Mouse (Mus musculus) layer of hippocampus, adult 11-12 months (tissue): ENCODE results near the gene Arhgap1.

Experiments used
- DNase-seq: peaks from one replicate; pipeline ENCODE4 v3.0.0; 2022; ENCODE audit warnings: low spot score

Gene Arhgap1

DNA sequence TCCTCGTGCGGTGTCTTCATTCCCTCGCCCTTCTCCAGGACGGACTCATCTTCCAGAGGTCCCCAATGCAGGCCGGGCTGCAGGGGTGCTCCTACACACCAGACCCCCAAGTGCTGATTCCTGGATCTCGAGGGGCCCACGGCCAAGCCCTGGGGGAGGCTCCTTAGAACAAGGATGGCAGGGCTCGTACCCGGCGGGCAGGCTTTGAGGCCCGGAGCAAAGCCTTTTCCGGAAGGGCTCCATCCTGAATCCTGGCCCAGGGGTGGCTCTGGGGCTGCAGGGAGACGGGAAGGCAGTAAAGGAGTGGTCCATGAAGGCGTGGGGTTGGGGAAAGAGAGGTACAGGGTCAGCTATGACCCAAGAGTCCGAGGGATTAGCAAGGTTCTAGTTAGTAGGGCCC lies 508 bp upstream of the Arhgap1 start:
- no peak for DNase-seq

DNA sequence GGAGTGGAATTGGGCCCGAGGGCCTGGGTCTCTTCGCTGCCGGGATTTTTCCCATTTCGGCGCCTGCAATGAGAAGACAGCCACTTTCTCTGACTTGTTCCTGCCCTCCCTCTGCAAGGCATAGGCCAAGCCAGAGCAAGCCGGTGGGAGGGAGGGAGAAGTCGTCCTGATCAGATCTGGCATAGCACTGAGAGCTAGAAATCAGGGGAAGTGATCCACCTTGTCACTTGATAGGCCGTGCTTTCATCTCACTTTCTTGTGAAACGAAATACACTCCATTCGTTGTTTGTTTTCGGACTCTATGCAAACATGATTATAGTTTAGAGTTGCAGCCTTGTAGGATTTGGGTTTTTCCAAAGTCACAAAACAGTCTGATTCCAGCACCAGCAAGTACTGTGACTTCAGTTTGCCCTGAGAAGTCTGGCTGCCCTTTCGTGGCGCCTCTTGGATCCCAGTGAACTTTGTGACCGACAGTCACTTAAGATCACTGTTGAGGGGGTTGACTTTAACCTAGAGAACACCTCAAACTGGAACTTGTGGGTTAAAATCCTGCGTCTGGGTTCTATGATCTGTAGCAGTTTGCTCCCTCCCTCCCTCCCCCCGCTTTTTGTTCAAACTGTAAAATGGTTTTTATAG lies 818 bp downstream of the Arhgap1 start:
- no peak for DNase-seq

DNA sequence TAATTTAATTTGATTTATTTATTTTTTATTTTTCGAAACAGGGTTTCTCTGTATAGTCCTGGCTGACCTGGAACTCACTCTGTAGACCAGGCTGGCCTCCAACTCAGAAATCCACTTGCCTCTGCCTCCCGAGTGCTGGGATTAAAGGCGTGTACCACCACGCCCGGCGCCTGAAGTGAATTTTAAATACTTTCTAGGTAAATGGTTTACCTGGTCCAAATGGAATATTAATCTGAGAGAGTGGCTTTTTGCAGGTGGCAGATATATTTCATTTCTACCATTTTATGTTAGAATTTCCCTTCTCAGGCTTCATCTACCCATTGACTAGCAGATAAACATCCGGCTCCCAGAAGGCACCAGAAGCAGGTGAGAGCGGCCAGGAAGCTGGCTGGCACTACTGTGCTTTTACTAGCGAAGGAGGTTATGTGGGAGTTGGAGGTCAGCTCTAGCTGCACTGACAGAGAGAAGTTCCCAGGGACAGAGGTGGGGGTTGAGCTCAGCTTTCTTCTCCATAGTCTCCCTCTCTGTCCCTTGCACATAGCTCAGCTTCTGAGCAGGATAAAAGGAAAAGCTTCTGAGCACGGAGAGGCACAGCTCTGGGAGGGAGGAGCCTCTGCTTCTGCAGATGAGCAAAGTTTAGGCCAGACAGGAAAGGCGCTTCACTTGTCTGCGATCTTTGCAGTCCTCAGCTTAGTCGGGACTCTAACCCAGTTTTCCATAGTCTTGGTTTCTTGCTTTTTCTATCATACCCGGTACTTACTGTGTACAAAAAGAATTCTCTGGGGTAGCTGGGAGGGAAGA lies 2.0 kb downstream of the Arhgap1 start:
- no peak for DNase-seq

DNA sequence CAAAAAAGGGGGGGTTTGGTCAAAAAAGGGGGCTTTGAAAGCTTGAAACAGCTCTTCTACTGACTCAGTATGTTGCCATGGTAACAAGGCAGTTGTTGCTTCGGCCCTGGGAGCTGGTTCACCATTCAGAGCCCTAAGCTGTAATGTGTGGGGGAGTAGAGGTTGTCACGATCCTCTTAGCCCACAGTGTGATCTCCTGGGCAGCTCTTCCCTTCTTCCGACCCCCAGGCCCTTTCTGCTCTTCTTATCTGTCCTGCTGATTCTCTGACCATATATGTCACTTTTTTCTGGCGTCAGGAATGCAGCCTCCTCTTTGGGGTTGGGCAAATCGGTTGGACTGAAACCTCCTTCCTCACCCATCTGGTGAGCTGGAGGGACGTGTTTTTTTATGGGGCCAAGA lies 3.2 kb downstream of the Arhgap1 start:
- DNase-seq, result no peak

DNA sequence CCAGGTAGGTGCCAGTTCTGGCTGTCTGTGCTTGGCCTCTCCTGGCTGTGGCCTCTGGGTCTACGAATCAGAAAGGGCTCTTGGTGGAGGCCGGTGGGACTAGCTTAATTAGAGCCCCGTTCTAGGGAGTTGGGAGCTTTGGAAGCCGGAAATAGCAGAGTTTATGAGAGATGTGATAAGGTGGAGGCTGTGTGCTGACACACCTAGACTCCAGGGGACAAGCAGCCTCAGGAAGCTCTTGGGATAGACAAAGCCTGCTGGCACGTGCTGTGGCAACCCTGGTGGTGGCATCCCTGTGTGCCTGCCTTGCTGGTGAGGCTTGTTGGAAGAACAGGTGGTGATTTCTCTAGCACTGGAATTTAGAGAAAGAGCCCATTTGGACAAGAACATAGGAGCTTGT lies 5.7 kb downstream of the Arhgap1 start:
- no peak for DNase-seq

DNA sequence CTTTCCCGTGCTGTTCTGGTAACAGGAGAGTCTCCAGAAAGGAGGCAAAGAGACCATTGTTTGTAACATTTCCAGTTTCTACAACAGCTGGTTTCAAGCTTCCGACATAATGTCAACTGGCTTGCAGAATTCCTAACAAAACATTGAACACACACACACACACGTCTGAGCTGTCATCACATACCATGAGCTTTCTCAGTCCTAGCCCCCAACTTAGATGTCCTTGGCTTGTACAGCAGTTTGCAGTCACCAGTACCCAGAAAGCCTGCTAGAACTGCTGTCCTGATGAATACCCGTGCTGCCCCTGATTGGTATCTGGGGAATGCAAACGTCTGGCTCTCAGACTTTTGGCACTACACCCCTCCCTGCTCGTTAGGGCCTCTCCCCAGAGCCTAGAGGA lies 6.2 kb downstream of the Arhgap1 start:
- DNase-seq, result no peak

DNA sequence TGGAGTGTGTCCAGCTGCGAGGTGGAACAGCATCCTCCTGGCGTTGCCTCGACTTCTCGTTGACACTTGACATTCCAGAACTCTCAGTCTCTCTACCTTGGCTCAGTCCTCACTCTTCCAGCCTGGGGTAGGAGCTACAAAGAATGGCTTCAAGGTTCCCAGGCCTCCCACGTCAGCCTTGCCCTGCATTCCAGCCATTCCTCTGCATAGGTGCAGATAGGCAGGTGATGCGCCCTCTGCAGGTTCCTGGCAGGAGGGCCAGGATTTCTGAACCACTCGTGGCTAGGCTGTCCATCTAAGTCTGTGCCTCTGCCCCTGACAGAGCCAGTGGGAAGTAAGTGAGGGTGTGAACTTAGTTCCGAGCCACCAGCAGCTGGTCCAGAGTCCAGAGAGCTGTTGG lies 7.1 kb downstream of the Arhgap1 start:
- no peak for DNase-seq

DNA sequence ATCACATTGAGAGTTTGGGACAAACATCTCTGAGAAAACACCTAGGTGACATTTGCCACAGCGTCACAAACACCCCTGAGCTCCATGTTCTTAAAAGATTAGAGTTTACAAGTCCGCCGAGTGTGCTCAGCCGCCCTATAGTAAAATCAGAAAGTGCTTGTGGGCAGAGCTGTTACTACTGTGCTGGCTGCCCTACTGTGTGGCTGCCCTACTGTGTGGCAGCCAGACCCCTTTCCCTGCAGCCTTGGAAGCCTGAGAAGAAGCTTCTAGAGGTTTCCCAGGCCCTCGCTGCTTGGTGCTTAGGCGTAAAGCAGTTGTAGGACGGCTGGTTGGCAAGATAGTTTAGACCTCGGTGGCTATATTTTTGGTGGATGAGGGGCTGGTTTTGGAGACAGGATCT lies 10.0 kb downstream of the Arhgap1 start:
- DNase-seq, result no peak

DNA sequence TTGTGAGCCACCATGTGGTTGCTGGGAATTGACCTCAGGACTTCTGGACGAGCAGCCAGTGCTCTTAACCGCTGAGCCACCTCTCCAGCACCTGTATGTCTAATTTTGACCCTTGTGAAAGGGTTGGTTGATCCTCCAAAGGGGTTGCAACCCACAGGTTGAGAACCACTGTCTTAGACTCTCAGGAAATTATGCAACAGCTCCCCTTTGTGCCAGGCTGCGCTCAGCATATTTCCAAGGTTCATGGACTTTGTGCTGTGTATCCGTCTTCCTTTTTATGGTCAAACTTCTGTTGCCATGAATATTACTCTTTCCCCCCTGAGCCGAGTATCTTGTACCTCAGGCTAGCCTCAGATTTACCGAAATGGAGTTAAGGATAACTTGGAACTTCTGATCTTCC lies 11.3 kb downstream of the Arhgap1 start:
- DNase-seq, result no peak

DNA sequence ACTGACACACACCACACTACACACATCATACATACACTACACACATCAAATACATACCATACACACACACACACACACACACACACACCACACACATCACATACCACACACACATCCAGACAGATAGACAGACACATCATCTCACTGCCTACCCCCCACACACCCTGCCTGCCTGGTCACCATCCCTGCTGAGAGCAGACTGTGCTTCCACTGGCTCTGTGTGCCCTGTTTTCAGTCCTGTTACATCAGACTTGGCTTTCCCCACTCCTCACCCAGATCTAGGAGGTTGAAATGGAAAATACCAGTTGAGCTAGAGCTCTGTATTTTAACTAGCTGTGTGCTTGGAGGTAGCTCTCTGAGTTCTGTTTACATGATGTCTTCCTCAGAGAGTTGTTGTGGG lies 15.1 kb downstream of the Arhgap1 start:
- DNase-seq, result no peak

DNA sequence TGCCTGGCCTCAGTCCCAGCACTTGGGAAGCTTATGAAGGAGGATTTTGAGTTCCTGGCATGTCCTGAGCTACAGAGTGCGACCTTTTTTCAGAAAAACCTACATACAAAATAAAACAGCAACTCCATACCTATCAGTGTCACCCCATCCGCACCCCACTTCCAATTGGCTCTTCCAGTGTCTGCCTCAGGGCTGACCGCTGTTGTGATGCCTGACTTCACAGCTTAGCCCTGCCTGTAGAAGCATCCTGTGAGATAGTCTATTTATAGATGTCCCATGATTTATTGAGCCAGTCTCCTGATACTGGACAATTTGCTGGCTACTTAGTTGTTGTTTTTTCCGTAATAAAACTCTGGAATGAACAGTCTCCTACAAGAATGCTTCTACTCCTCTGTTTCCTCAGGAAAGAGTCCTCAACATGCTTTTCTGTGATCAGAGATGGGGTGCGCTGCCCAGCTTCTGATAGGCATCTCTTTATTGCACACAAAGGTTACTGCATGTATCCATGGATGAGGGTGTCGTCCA lies 16.8 kb downstream of the Arhgap1 start:
- no peak for DNase-seq

DNA sequence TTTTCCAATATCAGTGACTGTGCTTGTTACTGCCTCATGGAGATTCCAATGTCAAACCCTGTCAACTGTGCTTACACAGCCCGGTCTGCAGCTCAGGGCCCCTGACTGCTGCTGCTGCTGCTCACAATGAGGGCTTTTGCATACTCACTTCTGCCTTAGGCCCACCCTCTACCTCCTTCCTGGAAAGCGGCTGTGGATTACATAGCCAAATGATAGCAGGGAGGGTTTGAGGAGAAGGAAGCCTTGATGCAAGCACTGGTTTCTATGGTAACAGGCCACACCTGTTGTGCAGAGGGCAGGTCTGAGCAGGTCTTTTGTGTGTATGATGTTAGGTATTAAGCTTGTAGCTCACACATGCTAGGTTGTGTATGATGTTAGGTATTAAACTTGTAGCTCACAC lies 18.1 kb downstream of the Arhgap1 start:
- no peak for DNase-seq

DNA sequence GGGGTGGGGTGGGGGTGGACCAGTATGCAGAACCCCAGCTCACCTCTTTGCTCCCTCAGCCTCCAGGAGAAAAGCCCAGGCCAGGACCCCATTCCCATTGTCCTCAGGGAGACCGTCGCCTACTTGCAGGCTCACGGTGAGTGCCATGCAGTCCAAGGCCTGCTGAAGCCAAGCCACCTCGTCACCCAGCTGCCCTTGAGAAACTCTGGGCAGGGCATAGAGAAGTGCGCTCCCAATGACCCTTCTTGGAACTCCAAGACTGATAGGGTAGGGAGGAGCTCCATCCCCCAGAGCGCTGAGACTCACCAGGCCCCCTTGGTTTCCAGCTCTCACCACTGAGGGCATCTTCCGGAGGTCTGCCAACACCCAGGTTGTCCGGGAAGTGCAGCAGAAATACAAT lies 19.7 kb downstream of the Arhgap1 start:
- no peak for DNase-seq

DNA sequence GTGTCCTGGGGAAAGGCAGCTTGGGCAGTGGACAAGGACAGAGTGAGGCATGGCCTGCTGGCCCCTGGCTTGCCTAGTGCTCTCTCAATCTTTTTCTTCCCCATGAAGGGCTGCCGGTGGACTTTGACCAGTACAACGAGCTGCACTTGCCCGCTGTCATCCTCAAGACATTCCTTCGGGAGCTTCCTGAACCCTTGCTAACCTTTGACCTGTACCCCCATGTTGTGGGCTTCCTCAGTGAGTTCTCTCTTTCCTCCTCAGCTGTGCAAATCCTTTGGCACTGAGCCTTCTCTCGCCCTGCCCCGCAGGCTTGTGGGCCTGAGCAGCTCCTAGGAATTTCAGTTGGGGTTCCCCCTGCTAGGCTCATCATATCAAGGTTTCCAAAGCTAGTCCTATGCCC lies 20.4 kb downstream of the Arhgap1 start:
- no peak for DNase-seq

DNA sequence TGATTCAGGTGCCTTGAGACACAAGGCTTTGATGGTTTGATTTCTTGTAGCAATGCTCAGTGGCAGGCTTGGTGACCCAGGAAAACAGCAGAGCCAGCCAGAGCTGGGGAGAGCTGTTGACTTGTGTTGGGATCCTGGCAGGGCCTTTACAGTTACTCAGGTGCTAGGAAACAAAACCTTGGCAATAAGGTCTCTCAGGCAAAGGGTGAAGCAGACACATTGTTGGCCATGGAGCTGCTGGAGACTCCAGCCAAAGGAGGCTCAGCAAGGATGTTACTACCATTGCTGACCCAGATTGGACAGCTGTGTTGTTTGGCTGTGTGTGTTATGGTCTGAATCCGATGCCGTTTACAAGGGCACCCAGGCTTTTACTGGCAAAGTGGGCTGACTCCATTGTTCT lies 23.9 kb downstream of the Arhgap1 start:
- no peak for DNase-seq

DNA sequence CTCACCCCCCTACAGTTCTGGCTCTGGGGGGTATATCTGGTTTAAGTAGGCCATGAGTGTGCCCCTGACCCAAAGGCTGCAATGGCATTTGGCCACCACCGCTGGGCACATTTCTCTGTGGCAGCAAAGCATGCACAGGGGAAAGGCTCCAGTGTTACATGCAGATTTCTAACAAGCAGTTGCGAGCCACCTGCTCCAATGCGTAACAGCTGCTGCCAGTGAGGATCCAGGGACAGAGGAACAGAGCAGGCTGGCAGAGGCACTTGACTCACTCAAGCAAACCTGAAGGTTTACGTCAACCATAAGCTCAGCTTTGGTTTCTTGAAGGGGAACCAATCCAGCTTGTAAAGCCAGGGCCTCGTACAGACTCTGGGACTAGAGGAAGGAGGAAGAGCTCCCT lies 25.2 kb downstream of the Arhgap1 start:
- DNase-seq, result peak; percentile 69

DNA sequence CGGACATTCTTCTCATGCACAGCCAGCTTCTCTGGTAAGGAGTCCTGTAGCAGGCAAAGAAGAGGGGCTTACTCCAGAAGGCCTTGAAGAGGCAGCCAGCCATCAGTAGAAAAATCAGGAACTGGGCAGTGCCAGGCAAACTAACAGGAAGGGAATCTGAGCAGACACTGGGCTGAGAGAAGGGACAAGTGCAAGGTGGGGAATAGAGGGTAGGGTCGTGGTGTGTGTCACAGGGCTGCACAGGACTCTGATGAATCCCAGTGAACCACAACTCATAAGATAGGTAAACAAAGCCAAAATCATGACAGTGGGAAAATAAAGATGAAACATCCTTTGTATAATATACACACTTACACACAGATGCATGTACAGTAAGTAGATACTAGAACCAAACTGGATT lies 26.8 kb downstream of the Arhgap1 start:
- DNase-seq, result no peak

DNA sequence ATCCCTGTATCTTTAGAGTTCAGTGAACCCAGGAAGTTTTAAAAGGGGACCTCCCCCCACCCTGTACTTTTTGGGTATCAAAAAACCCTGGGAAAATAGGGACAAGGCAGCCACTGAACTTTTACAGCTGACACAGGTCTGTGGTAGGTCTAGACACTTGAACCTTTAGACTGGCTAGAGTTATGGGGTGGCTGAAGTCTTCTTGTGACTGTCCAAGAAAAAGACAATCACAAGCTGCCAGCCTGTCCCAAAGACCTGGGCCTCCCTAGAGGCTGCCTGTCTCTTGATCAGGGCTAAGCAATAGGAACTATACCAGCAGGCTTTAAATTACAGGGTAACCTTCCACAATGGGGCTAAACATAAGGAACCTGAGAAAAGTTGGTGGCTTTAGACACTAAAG lies 27.3 kb downstream of the Arhgap1 start:
- DNase-seq, result no peak

DNA sequence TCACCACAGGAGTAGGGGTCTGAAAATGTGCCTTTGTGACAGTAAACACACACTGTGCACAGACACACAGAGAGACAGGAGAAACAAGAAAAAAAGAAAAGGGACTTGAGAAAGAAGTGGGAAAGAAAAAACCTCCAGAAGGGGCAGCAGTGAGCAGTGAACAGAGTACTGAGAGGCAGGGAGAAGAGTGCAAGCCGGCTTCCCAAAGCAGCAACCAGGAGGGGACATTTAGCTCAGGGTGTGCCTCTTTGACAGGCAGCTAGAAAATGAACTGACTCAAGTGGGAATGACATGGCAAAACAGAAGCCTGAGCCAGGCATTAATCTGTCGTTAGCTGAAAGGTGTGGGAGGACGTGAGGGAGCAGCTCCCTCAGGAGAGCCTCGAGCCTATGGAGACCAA lies 33.2 kb downstream of the Arhgap1 start:
- DNase-seq, result peak; percentile 76

DNA sequence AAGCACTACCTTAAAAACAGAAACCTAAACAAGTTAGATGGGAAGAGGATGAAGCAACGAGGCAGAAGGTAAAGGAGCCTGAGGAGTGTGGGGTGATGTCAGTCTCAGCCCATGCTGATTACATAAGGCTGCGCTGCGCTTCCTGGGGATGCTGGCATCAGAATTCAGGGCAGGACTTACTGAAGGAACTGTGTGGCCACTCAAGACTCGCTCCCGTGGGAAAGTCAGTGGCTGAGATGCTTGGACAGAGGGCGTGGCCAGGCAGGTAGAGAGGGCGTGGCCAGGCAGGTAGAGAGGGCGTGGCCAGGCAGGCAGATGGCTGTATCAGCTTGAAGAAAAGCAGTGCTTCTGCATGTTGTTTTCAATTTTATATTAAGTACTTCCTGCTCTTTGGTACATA lies 34.3 kb downstream of the Arhgap1 start:
- DNase-seq, result no peak

DNA sequence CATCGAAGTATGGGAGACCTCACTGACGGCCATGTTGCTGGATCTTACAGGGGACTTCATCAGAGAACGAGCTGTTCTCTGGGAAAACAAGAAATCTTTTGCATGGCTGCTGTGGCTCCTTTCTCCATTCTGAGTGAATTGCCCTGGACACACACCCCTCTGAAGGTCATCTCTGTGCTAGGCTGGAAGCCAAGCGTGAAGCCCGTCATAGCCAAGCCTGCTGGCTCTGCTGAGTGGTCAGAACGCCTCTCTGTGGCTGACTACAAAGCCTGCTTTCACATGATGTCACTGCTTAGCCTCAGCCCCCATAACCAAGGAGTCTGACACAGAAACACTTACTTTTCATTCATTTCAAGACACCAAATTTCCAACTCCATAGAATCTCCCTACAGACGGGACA lies 39.8 kb downstream of the Arhgap1 start:
- DNase-seq, result peak; percentile 53

DNA sequence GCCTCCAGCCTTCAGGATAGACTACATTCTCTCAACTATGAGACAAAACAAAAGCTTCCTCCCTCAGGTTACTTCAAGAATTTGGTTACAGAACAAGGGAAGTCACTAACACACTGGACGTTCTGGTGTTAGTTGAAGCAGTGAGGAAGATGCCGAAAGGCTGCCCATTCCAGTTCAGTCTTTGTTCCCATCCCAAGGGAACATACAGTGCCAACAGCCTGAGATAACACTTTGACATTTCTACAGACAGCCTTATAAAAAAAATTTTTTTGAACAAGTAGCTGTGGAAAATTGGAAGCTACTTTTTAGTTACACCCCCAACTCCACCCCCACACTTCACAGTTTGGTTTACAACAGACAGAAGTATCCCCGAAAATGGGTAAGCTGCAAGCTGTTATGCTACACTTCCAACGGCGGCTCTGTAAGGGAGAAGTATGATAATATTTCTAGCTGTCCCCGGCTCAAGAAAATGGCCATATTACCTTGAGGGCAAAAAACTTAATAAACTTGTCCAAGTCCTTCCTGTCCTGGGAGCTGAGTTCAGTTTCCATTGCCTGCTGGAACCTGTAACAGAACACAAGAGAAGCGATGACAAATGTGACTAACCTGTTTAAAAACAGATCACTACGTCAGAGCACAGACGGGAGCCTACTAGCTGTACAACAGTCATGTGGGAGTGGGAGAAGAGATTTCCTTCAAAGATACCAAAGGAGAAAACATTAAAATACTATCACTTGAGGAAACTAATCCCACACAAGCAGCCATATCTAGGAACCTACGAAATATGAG lies 46.0 kb downstream of the Arhgap1 start:
- peak; percentile 55 for DNase-seq

DNA sequence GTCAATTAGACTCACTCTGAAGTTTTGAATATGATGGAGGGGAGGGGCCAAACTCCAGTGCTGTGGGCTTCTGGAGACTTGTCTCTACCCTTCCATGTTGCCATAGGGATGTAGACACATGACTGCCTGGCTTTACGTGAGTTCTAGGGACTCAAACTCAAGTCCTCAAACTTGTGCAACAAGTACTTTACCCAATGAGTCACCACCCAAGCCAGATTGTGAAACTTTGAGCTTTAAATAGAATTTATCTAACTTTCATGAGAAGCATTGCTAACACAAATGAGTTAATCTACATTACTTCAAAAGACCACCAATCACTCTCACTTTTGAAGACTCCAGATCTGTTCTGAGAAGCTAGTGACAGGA lies 46.5 kb downstream of the Arhgap1 start:
- no peak for DNase-seq
